Mouse (Mus musculus) WW6 (cell line): Measurements from ENCODE around the gene Fam78b.
A peak's percentile ranks its signal among the peaks of the same experiment; 100 is the strongest.

ENCODE experiments used
- DNase-seq: peaks from one replicate; pipeline ENCODE4 v3.0.0-alpha.2; 2013; ENCODE audit warnings: low read depth, low spot score

The Fam78b gene

DNA sequence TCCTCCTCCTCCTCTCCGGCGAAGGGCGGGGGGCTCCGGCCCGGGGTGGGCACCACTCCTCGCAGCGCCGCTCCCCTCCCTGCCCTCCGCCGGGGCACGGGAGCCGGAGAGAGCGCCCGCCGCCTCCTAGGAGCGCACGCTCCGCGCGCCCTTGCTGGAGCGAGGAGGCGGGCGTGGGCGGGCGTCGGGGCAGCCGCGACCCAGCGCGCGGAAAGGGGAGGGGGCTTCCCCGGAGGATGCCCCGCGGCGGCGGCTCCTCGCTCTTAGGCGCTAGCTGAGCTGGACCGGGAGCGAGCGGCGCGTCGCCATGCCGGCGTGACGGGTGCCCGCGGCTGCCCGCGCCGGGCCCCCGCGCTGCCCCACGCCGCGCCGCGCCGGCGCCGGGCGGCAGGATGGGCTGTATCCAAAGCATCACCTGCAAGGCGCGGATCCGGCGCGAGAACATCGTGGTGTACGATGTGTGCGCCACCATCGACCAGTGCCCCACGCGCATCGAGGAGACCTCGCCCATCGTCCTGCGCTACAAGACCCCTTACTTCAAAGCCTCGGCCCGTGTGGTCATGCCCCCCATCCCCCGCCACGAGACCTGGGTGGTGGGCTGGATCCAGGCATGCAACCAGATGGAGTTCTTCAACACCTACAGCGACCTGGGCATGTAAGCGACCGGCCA is at the start of gene Fam78b:
Gene Fam78b, plus strand, starts transcription at position 244 of the 670 bp plus-strand sequence.
- DNase-seq = no peak

GRCm38 (mm10) chr1:166964508-166964907 is 36.7 kb upstream of the Fam78b start:
- peak; percentile 62 for DNase-seq

- DNase-seq = no peak
Observed at GRCm38 (mm10) chr1:166968271-166968670, 32.9 kb upstream of the Fam78b start.

DNA sequence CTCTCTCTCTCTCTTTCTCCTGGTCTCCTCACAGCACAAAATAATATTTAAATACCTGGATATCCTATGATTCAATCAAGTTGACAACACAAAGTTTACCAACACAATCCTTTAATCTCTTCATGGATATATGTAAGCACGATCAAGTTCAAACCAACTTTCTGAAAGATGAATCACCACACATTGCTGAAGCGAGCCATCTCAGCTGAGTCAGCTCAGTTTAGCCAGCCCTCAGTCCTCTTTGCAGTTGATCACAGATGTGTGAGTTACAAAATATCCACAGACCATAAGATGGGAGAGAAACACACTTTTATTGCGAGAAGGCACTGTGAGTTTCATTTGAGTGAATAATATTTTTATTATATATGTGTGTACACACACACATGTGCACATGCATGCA is 27.5 kb upstream of the Fam78b start:
- no peak for DNase-seq

GRCm38 (mm10) chr1:166978611-166979010 is 22.6 kb upstream of the Fam78b start:
- DNase-seq = no peak

DNA sequence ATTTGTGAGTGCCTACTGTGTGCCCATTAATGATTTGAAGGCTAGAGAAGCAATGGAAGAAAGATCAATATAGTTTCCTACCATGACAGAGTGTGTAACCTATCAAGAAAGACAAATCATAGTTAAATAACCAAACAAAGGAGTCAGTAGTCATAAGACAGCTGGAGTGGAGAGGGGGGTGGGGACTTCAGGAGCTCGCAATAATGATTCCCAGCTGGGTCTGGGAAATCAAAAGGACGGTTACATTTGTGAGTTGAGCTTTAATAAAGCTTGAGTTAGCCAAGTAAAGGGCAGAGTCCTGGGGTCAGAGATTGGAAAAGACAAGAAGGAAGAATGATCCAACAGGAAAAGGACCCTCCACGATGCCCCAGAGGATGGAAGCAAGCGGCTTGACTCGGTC is 7.0 kb upstream of the Fam78b start:
- DNase-seq = no peak

GRCm38 (mm10) chr1:166996250-166996649 is 5.0 kb upstream of the Fam78b start:
- DNase-seq = no peak

DNA sequence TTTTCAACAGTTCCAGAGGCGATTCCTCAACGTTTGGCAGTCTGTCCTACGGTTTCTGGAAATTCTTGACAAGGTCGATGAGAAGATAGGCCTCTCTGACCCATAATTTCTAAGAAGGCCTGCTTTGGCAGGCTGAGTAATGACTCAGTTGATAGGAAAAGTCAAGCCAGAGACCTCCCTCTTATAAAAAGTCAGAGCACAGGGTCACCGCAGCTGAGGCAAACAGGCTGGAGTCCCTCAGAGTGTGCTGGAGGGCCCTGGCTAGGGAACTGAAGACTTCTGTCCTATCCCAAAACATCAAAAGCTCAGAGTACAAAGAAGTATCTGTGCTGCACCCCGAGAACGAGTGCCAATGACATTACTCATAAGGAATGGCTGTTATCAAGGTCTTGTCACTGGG is 4.4 kb upstream of the Fam78b start:
- no peak for DNase-seq

GRCm38 (mm10) chr1:167000529-167001173 is 566 bp upstream of the Fam78b start:
- no peak for DNase-seq

DNA sequence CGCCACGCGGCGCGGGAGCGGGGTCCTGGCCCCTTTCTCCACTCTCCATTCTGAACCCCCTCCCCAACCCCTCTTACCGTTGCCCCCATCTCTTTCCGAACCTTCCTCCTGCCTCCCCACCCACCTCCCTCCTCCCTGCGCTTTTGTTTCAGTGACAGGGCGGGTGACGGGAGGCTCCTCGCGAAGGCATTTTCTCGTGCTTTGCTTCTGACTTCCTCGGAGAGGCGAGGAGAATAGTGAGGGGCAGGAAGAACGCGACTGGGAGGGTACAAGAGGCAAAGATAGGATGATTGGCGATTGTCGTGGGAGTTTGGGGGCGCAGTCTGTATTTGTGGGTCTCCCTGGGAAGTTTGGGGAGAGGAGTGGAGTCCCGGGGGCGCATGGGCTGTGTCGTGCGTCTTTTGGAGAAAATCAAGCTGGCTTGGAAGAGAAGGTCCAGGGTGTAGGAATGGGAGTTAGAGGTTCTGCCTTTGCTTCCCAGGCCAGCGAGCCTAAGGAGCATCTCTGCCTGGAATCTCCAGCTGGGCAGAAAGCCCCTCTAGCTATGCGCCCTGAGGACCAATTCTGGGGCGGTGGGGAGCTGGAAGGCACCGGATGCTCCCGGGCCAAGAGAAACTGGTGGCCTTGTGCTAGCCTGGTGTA is 748 bp downstream of the Fam78b start:
- no peak for DNase-seq

- DNase-seq = peak; percentile 48
Observed at GRCm38 (mm10) chr1:167002486-167002850, 1.3 kb downstream of the Fam78b start.

DNA sequence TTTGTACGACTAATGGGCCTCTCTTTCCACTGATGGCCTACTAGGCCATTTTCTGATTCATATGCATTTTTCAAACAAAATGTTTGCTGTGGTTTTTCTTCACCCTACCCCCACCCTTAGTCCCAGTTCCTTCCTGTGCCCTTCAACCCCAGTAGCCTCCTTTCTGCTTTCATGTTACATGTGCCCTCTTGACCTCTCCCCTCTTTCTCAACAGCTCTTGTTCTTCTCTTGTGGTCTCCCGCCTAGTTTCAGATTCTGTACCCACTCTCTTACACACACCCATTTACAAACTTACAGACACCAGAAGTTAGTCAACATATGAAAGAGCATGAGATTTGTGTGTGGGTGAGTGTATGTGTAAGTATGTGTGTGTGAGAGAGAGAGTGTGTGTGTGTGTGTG is 3.4 kb downstream of the Fam78b start:
- no peak for DNase-seq

DNA sequence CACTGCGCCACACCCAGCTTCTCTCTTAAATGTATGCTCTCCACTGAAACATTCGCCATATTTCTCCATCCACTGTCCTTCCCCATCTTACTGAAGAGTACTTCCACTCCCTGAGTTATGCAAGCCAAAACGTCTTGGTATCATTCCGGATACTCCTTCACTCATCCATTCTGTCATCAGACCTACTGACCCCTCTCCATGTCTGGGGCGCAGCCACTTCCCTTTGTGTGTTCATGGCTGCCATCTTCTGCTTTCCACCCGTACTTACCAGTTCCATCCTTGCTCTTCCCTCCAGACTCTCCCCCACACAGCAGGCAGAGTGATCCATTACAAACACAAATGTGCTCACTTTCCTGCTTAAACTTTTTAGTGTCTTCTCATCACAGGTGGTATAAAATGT is 6.1 kb downstream of the Fam78b start:
- DNase-seq = no peak

DNA sequence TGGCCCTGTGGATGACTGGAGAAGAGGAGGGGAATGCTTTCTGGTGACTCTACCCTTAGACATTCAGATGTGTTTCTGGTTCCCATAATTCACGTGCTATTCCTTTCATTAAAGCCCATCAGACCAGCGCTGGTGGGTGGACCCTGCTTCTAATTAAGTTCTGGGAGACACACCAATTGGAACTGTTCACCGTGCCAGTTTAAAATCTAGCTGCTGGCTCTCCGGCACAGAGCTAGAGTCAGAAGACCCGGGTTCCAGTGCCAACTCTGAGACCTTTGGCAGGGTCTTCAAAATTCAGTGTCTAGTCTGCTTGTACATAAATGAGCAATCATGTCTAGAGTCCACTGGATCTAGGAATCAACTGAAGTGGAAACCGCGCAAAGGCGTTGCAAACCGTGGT is 9.0 kb downstream of the Fam78b start:
- no peak for DNase-seq

- DNase-seq = no peak
Observed at GRCm38 (mm10) chr1:167011301-167011700, 10.1 kb downstream of the Fam78b start.

GRCm38 (mm10) chr1:167012616-167013015 is 11.4 kb downstream of the Fam78b start:
- DNase-seq = no peak

DNA sequence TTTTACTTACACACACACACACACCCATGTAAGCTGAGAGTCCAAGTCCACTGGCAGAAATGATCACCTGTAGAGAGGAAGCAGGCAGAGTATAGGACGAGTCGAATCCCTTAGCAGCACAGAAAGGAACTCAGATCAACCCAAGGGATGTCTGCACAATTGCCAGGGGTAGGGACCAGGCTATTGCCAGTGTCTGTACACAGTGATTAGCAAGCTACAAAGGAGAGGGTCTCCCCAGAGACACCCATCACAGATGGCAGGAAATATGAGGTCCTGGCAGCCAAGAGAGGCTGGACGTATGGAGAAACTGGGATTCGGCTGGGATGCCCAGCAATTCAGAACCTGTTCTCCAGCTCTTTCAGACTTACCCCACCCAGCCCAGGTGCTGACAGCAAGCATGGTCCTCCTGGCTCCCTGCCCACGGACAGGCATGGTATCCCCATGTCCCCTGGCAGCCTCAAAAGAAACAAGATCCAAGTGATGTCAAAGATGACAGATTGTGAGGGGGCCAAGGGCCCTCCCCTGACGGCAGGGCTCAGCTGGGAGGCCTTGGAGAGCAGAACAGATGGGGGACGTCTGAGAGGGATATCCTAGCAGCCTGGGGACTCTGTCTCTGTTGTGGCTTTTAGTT is 12.1 kb downstream of the Fam78b start:
- no peak for DNase-seq

DNA sequence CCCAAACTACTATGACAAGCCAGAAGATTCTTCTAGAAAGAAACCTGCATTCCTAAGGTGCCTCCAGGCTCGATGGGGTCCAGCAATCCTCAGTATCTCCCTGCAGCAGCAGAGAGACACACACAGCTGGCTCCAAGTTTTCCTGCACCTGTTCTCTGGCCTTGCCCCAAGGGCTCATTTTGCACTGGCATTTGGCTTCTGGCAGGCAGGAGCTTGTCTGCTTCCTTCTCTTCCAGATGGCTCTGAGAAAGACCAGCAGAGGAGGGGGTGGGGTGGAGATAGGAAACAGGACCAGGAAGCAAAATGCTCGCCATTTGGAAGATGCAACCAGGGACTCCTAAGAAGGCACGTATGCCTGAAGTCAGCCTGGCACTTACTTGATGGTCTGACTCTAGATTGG is 15.1 kb downstream of the Fam78b start:
- no peak for DNase-seq

GRCm38 (mm10) chr1:167022001-167022424 is 20.8 kb downstream of the Fam78b start:
- no peak for DNase-seq

DNA sequence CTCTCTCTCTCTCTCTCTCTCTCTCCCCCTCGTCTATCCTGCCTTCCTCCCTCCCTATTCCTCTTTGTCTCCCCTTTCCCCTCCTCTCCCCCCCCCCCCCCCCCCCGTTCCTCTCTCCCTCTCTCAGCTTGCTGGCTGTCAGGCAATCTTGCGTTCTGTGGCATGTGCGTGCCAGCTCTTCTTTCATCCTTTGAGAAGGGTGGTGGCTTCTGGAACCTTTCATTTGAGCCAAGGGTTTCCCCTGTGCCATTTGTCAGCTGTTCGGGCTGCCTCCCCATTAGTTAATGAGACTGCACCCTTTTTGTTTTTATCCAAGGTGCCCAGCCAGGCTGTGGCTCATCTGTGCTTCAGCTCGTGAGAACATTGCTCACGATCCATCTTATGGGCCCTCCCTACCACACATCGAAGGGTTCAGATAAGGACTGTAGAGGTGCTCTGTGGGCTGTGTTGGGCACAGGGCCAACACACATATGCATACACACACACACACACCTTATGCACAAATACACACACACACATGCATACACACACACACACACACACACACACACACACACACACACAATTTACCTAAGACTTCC is 21.4 kb downstream of the Fam78b start:
- no peak for DNase-seq

GRCm38 (mm10) chr1:167023794-167024193 is 22.6 kb downstream of the Fam78b start:
- no peak for DNase-seq

DNA sequence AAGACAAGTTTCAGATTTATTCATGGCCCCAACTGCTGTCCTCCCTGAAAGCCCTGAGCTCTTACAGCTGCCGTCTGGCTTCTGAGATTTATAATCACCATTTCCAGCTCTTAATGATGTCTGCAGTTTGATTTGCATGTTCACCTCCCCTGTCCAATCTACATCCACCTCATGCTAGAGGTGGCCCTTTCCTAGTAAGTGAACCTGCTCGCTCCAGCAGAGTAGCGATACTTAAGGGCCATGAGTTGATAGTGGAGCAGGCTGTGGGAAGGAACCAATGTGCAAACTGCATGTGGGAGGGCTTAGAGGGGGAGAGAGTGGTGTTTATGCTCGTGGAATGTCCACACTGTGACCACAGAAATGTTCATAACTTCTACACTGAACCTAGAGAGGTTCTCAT is 23.7 kb downstream of the Fam78b start:
- DNase-seq = no peak
